Mouse (Mus musculus) hindbrain, postnatal 0 days (tissue): ENCODE data around the gene Ube2z. TPM values are rescaled to one million over a fixed set of nuclear protein-coding genes. Genes with fewer than 3 reads are reported as not detected.

ENCODE experiments used
- ATAC-seq: fragments of 200-750 bp; cut with Nextera tagmentation; 2 replicates; pipeline ENCODE4 v1.8.0; 2017; ENCODE audit warnings: mild to moderate bottlenecking, moderate TSS enrichment, moderate library complexity
- DNase-seq: peaks from one replicate; pipeline ENCODE4 v3.0.0-alpha.2; 2015; ENCODE audit warnings: low spot score
- H3K27ac ChIP-seq: fragments of 300-500 bp; sonication (generic); 2 replicates; pipeline ENCODE4 v1.5.1; 2014; ENCODE audit warnings: mild to moderate bottlenecking
- H3K27me3 ChIP-seq: fragments of 300-500 bp; sonication (generic); 2 replicates; pipeline ENCODE4 v1.6.1; 2014; ENCODE audit warnings: low read length, mixed read lengths; ENCODE audit not compliant: insufficient read depth
- H3K36me3 ChIP-seq: fragments of 300-500 bp; sonication (generic); 2 replicates; pipeline ENCODE4 v1.6.1; 2014; ENCODE audit warnings: low read length, mixed read lengths; ENCODE audit not compliant: insufficient read depth
- H3K4me1 ChIP-seq: fragments of 300-500 bp; sonication (generic); 2 replicates; pipeline ENCODE4 v1.6.1; 2014; ENCODE audit warnings: antibody characterized with exemption, low read length, mixed read lengths; ENCODE audit not compliant: insufficient read depth
- H3K4me2 ChIP-seq: fragments of 300-500 bp; sonication (generic); 2 replicates; pipeline ENCODE4 v1.6.1; 2014; ENCODE audit warnings: low read depth, mild to moderate bottlenecking, low read length, moderate library complexity, mixed read lengths
- H3K4me3 ChIP-seq: fragments of 300-500 bp; sonication (generic); 2 replicates; pipeline ENCODE4 v1.5.1; 2014; ENCODE audit warnings: low read length
- H3K9ac ChIP-seq: fragments of 300-500 bp; sonication (generic); replicated peaks from 2 replicates; pipeline ENCODE4 v1.6.1; 2014; ENCODE audit warnings: mild to moderate bottlenecking, low read length, moderate library complexity, mixed read lengths
- H3K9me3 ChIP-seq: fragments of 300-500 bp; sonication (generic); 2 replicates; pipeline ENCODE4 v1.6.1; 2016; ENCODE audit warnings: low read length, mixed read lengths
- CTCF ChIP-seq: IDR thresholded peaks from 2 replicates; pipeline ENCODE4 v1.5.1; 2016; ENCODE audit warnings: antibody characterized with exemption, control low read depth, low read depth
- WGBS: fragments of 180-500 bp; shearing (Covaris S2); extraction: QIAGEN DNeasy Blood & Tissue Kit; methylation state at CpG from one replicate; pipeline ENCODE4 v1.1.7; 2014; 5-methylcytosine and 5-hydroxymethylcytosine counted together
- polyA plus RNA-seq: library from polyadenylated mRNA; unstranded; fragments of >200 nt; fragmentation: Nextera tagmentation; extraction: Ambion mirVana; gene quantifications from 2 replicates; pipeline ENCODE4 v1.2.1, GENCODE M21; 2015
- total RNA-seq: library from RNA; depleted of rRNA; stranded (reverse); fragments of >200 nt; gene quantifications from 2 replicates; pipeline ENCODE4 v1.2.3, GENCODE M21; 2014

The Ube2z gene
- total and polyA plus RNA-seq, 2 experiments from 2014 or later = 32.9 to 50.1 TPM

- Histone ChIP-seq H3K4me3 (no peak overlapping the region), H3K4me1 (no peaks in the 10 kb centered on the region), H3K36me3 (peaks cover 42% of the 10 kb centered on the region), H3K4me2 (no peak overlapping the region), H3K27ac (no peak overlapping the region), H3K9me3 (no peaks in the 10 kb centered on the region), H3K27me3 (no peaks in the 10 kb centered on the region), H3K9ac (no peak overlapping the region)
- DNase-seq (no peak), ATAC-seq (no peak)
- TF ChIP-seq CTCF = no peak
- 80% methylated on average over 8 of the region's 8 CpGs for WGBS
Observed at GRCm38 (mm10) chr11:96046028-96046427, 19.2 kb downstream of the Ube2z start.

DNA sequence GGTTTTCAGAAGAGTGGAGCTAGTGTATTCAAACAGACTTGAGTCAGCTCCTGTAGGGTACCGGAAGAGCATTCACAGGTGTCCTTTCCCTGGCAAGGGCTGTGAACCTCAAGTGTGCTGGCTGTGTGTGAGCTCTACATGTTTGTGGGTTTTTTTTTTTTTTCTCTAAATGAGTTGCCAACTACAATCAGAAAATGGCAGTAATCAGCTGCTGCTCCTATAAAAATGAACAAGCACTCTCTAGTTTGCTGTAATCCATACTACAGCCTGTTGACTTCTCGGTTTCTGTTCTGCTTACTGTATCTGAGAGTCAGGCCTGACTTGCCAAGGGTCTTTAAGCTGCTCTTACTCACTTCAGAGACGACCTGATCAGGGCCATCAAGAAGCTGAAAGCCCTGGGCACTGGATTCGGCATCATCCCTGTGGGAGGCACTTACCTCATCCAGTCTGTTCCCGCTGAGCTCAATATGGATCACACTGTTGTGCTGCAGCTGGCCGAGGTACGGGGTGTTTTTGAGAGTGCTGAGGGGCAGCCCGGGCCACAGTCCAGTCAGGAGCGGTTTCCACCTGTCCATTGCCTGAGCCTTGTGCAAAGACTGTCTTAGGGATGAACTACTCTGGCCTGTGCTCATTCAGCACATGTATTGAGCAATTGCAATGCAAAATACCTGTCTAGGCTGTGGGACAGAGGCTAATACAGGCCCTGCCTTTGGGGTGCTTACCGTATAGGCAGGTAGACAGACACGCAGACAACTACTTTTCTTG is 20.2 kb downstream of the Ube2z start:
- Histone ChIP-seq H3K27me3 (no peaks in the 10 kb centered on the region), H3K9ac (no peak overlapping the region), H3K4me2 (no peak overlapping the region), H3K36me3 (peaks cover 34% of the 10 kb centered on the region), H3K4me1 (no peaks in the 10 kb centered on the region), H3K9me3 (no peaks in the 10 kb centered on the region), H3K4me3 (no peak overlapping the region), H3K27ac (no peak overlapping the region)
- no peak for TF ChIP-seq CTCF
- 82% methylated on average over 11 of the region's 11 CpGs for WGBS
- ATAC-seq (no peak), DNase-seq (no peak)

DNA sequence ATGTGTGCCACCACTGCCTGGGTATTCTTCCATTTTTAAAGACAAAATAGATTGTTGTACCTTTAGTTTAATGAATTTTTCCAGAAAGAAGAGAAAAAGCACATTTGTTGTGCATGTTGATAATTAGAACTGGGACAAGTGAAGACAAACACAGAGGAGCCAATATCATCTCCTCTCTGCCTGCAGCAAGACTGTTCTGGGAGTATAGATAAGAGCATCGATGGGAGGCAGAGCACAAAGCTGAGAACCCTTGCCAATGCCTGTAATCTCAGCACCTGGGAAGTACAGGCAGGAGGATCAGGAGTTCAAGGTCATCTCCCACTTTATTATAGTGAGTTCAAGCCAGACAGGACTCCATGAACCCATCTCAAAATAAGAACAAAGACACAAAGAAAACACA is 26.6 kb downstream of the Ube2z start:
- no peak for DNase-seq
- Histone ChIP-seq H3K36me3 (peaks cover 2% of the 10 kb centered on the region; the same call in 1 of the 2 replicates), H3K4me1 (peaks cover 10% of the 10 kb centered on the region), H3K27ac (no peak overlapping the region), H3K4me3 (no peak overlapping the region), H3K9me3 (no peaks in the 10 kb centered on the region), H3K9ac (no peak overlapping the region), H3K4me2 (no peak overlapping the region), H3K27me3 (no peaks in the 10 kb centered on the region)
- 96% methylated on average over 1 of the region's 1 CpGs for WGBS
- no peak for ATAC-seq
- no peak for TF ChIP-seq CTCF

GRCm38 (mm10) chr11:96037499-96037898 is 27.7 kb downstream of the Ube2z start:
- Histone ChIP-seq H3K27ac (no peak overlapping the region), H3K27me3 (no peaks in the 10 kb centered on the region), H3K36me3 (no peaks in the 10 kb centered on the region), H3K4me2 (no peak overlapping the region), H3K9ac (no peak overlapping the region), H3K4me3 (no peak overlapping the region), H3K9me3 (no peaks in the 10 kb centered on the region), H3K4me1 (peaks cover 10% of the 10 kb centered on the region)
- 92% methylated on average over 5 of the region's 5 CpGs for WGBS
- DNase-seq = no peak
- no peak for ATAC-seq
- no peak for TF ChIP-seq CTCF

DNA sequence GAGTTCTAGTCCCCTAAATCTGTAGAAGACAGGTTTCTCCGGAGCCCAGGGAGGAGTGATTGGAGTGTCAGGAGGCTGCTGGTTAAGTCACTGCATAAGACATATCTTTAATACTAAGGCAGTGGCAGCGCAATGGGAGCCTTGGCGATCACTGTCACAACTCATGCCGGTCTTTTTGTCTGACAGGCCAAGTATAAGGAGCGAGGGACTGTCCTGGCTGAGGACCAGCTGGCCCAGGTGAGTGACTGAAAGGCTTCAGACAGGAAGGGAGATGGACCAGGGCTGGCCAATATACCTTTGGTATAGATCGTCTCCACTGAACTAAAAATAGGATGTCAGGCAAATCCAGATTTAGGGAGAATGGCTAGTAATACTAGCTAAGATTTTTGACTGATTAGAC is 30.1 kb downstream of the Ube2z start:
- H3K9ac ChIP-seq = peak overlapping the region; percentile 69
- H3K4me1 ChIP-seq = peaks cover 10% of the 10 kb centered on the region
- no peaks in the 10 kb centered on the region for H3K9me3 ChIP-seq
- H3K27ac ChIP-seq = peak overlapping the region; percentile 46
- peak overlapping the region; percentile 80 for H3K4me2 ChIP-seq
- no peaks in the 10 kb centered on the region for H3K36me3 ChIP-seq
- H3K27me3 ChIP-seq = no peaks in the 10 kb centered on the region
- ATAC-seq (peak; percentile 40; the same call in 1 of the 2 replicates), DNase-seq (peak; percentile 6)
- no peak for TF ChIP-seq CTCF
- WGBS = 6% methylated on average over 6 of the region's 6 CpGs
- H3K4me3 ChIP-seq = peak overlapping the region; percentile 74

GRCm38 (mm10) chr11:96034596-96035052 is 30.6 kb downstream of the Ube2z start, which contains the start of gene Snf8:
Snf8 (plus strand) TSS chr11:96034885.
- Histone ChIP-seq H3K4me2 (peak within 1 kb of the TSS; percentile 80), H3K9me3 (no peaks in the 10 kb centered on the region), H3K4me1 (peaks cover 10% of the 10 kb centered on the region), H3K36me3 (no peaks in the 10 kb centered on the region), H3K9ac (peak within 1 kb of the TSS; percentile 69), H3K27me3 (no peaks in the 10 kb centered on the region), H3K27ac (peak within 1 kb of the TSS; percentile 46), H3K4me3 (peak within 1 kb of the TSS; percentile 74)
- no peak for TF ChIP-seq CTCF
- DNase-seq (peak; percentile 97), ATAC-seq (peak; percentile 90)
- WGBS = under 1% methylated on average over 29 of the region's 29 CpGs

DNA sequence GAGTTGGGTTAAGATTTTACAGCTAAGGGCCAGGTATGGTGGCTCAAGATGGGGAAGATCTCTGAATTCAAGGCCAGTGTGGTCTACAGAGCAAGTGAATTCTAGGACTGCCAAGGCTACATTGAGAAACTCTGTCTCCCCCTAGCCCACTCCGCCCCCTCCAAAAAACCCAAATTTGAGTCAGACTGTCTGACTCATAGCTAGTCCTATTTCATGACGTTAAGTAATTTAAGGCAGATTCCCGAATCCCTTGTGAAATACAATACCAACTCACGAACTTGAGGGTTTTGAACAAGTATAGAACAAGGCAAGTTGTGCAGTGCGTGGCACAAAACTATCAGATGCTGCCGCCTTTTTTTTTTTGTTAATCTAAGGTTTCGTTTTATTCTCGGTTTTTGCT is 31.1 kb downstream of the Ube2z start:
- Histone ChIP-seq H3K4me3 (peak overlapping the region; percentile 74), H3K4me1 (peaks cover 10% of the 10 kb centered on the region), H3K4me2 (peak overlapping the region; percentile 80), H3K27ac (peak overlapping the region; percentile 46; the same call in 1 of the 2 replicates), H3K27me3 (no peaks in the 10 kb centered on the region), H3K9ac (no peak overlapping the region), H3K9me3 (no peaks in the 10 kb centered on the region), H3K36me3 (no peaks in the 10 kb centered on the region)
- ATAC-seq (no peak), DNase-seq (no peak)
- no peak for TF ChIP-seq CTCF
- 56% methylated on average over 8 of the region's 8 CpGs for WGBS
